Mouse (Mus musculus) forebrain, postnatal 0 days (tissue): ENCODE results near the gene Cnr2. TPM values are rescaled to one million over a fixed set of nuclear protein-coding genes. Genes with fewer than 3 reads are reported as not detected.
A peak's percentile ranks its signal among the peaks of the same experiment; 100 is the strongest.

Source experiments
- ATAC-seq: fragments of 200-750 bp; cut with Nextera tagmentation; 2 replicates; pipeline ENCODE4 v1.8.0; 2017; ENCODE audit warnings: mild to moderate bottlenecking, moderate library complexity
- DNase-seq: peaks from one replicate; pipeline ENCODE4 v3.0.0-alpha.2; 2015
- H3K27ac ChIP-seq: fragments of 300-500 bp; sonication (generic); 2 replicates; pipeline ENCODE4 v1.5.1; 2014; ENCODE audit warnings: low read depth, mild to moderate bottlenecking, antibody characterized with exemption, low read length, moderate library complexity, mixed read lengths
- H3K27me3 ChIP-seq: fragments of 300-500 bp; sonication (generic); 2 replicates; pipeline ENCODE4 v1.6.1; 2014; ENCODE audit warnings: mild to moderate bottlenecking, low read length, mixed read lengths; ENCODE audit not compliant: insufficient read depth
- H3K36me3 ChIP-seq: fragments of 300-500 bp; sonication (generic); 2 replicates; pipeline ENCODE4 v1.6.1; 2014; ENCODE audit warnings: mild to moderate bottlenecking, moderate library complexity; ENCODE audit not compliant: insufficient read depth
- H3K4me1 ChIP-seq: fragments of 300-500 bp; sonication (generic); 2 replicates; pipeline ENCODE4 v1.6.1; 2014; ENCODE audit warnings: antibody characterized with exemption; ENCODE audit not compliant: insufficient read depth
- H3K4me2 ChIP-seq: fragments of 300-500 bp; sonication (generic); 2 replicates; pipeline ENCODE4 v1.6.1; 2014; ENCODE audit warnings: low read depth, mild to moderate bottlenecking, moderate library complexity
- H3K4me3 ChIP-seq: fragments of 300-500 bp; sonication (generic); 2 replicates; pipeline ENCODE4 v1.5.1; 2014; ENCODE audit warnings: low read depth, low read length, mixed read lengths
- H3K9ac ChIP-seq: fragments of 300-500 bp; sonication (generic); 2 replicates; pipeline ENCODE4 v1.6.1; 2014; ENCODE audit warnings: mild to moderate bottlenecking
- H3K9me3 ChIP-seq: fragments of 300-500 bp; sonication (generic); 2 replicates; pipeline ENCODE4 v1.6.1; 2016; ENCODE audit warnings: low read length
- CTCF ChIP-seq: sonication (generic); IDR thresholded peaks from 2 replicates; pipeline ENCODE4 v1.5.1; 2016; ENCODE audit warnings: antibody characterized with exemption, control low read depth, low read depth
- WGBS: fragments of 180-500 bp; shearing (Covaris S2); extraction: QIAGEN DNeasy Blood & Tissue Kit; methylation state at CpG from one replicate; pipeline ENCODE4 v1.1.7; 2014; 5-methylcytosine and 5-hydroxymethylcytosine counted together
- polyA plus RNA-seq: library from polyadenylated mRNA; unstranded; fragments of >200 nt; fragmentation: Nextera tagmentation; extraction: Ambion mirVana; gene quantifications from 2 replicates; pipeline ENCODE4 v1.2.1, GENCODE M21; 2015
- total RNA-seq: library from RNA; depleted of rRNA; stranded (reverse); fragments of >200 nt; gene quantifications from 2 replicates; pipeline ENCODE4 v1.2.3, GENCODE M21; 2014

The Cnr2 gene
- total and polyA plus RNA-seq, 2 experiments from 2014 or later, result 0.17 to 0.24 TPM

- peak overlapping the region; percentile 89 for H3K27ac ChIP-seq
- 9% methylated on average over 15 of the region's 15 CpGs for WGBS
- peak overlapping the region; percentile 69 for H3K4me3 ChIP-seq
- peaks cover 6% of the 10 kb centered on the region; the same call in 1 of the 2 replicates for H3K4me1 ChIP-seq
- H3K9ac ChIP-seq, result peak overlapping the region; percentile 84
- TF ChIP-seq CTCF, result no peak
- no peaks in the 10 kb centered on the region for H3K9me3 ChIP-seq
- no peaks in the 10 kb centered on the region for H3K27me3 ChIP-seq
- peak; percentile 16 for ATAC-seq
- peak overlapping the region; percentile 92 for H3K4me2 ChIP-seq
- peaks cover 57% of the 10 kb centered on the region for H3K36me3 ChIP-seq
- no peak for DNase-seq
Observed at GRCm38 (mm10) chr4:135962946-135963345, 67.8 kb downstream of the Cnr2 start.

- DNase-seq (peak; percentile 97), ATAC-seq (peak; percentile 97)
- under 1% methylated on average over 56 of the region's 56 CpGs for WGBS
- no peak for TF ChIP-seq CTCF
- no peaks in the 10 kb centered on the region for H3K27me3 ChIP-seq
- no peaks in the 10 kb centered on the region for H3K9me3 ChIP-seq
- peak within 1 kb of the TSS; percentile 92 for H3K4me2 ChIP-seq
- peaks cover 57% of the 10 kb centered on the region for H3K36me3 ChIP-seq
- H3K27ac ChIP-seq, result peak within 1 kb of the TSS; percentile 89
- peaks cover 6% of the 10 kb centered on the region; the same call in 1 of the 2 replicates for H3K4me1 ChIP-seq
- peak within 1 kb of the TSS; percentile 84 for H3K9ac ChIP-seq
- peak within 1 kb of the TSS; percentile 69 for H3K4me3 ChIP-seq
Observed at GRCm38 (mm10) chr4:135963457-135964193, 68.4 kb downstream of the Cnr2 start, which contains the start of gene Gale. Gene Gale, plus strand, starts transcription at chr4:135963727.

- H3K36me3 ChIP-seq, result peaks cover 57% of the 10 kb centered on the region
- H3K4me1 ChIP-seq, result peaks cover 6% of the 10 kb centered on the region; the same call in 1 of the 2 replicates
- no peak for ATAC-seq
- DNase-seq, result peak; percentile 34
- H3K9ac ChIP-seq, result peak overlapping the region; percentile 84
- H3K4me2 ChIP-seq, result peak overlapping the region; percentile 92
- no peak overlapping the region; the same call in 1 of the 2 replicates for H3K27ac ChIP-seq
- TF ChIP-seq CTCF, result no peak
- no peaks in the 10 kb centered on the region for H3K27me3 ChIP-seq
- no peaks in the 10 kb centered on the region for H3K9me3 ChIP-seq
- 3% methylated on average over 12 of the region's 12 CpGs for WGBS
- H3K4me3 ChIP-seq, result peak overlapping the region; percentile 69
Observed at GRCm38 (mm10) chr4:135964426-135964825, 69.2 kb downstream of the Cnr2 start.

- ATAC-seq, result no peak
- Histone ChIP-seq H3K4me2 (no peak overlapping the region), H3K9me3 (no peaks in the 10 kb centered on the region), H3K27me3 (no peaks in the 10 kb centered on the region), H3K9ac (no peak overlapping the region), H3K36me3 (peaks cover 57% of the 10 kb centered on the region), H3K4me1 (peaks cover 6% of the 10 kb centered on the region; the same call in 1 of the 2 replicates), H3K4me3 (no peak overlapping the region), H3K27ac (no peak overlapping the region)
- DNase-seq, result no peak
- TF ChIP-seq CTCF, result no peak
- WGBS, result 84% methylated on average over 9 of the region's 9 CpGs
Observed at GRCm38 (mm10) chr4:135965113-135965512, 69.9 kb downstream of the Cnr2 start.

GRCm38 (mm10) chr4:135966283-135966682, 71.1 kb downstream of the Cnr2 start:
- Histone ChIP-seq H3K36me3 (peaks cover 56% of the 10 kb centered on the region), H3K9ac (no peak overlapping the region), H3K27me3 (no peaks in the 10 kb centered on the region), H3K27ac (no peak overlapping the region), H3K4me1 (peaks cover 11% of the 10 kb centered on the region; the same call in 1 of the 2 replicates), H3K4me3 (no peak overlapping the region), H3K4me2 (no peak overlapping the region), H3K9me3 (no peaks in the 10 kb centered on the region)
- WGBS, result 92% methylated on average over 16 of the region's 16 CpGs
- no peak for TF ChIP-seq CTCF
- ATAC-seq (no peak), DNase-seq (no peak)

GRCm38 (mm10) chr4:135967086-135967760, 72.0 kb downstream of the Cnr2 start:
- H3K27me3 ChIP-seq, result no peaks in the 10 kb centered on the region
- no peak overlapping the region for H3K9ac ChIP-seq
- DNase-seq (no peak), ATAC-seq (no peak)
- H3K27ac ChIP-seq, result no peak overlapping the region
- WGBS, result 90% methylated on average over 18 of the region's 18 CpGs
- peaks cover 48% of the 10 kb centered on the region for H3K36me3 ChIP-seq
- H3K9me3 ChIP-seq, result no peaks in the 10 kb centered on the region
- no peak overlapping the region for H3K4me3 ChIP-seq
- TF ChIP-seq CTCF, result no peak
- H3K4me1 ChIP-seq, result peaks cover 15% of the 10 kb centered on the region; the same call in 1 of the 2 replicates
- H3K4me2 ChIP-seq, result no peak overlapping the region

GRCm38 (mm10) chr4:135968271-135968869, 73.2 kb downstream of the Cnr2 start:
- H3K36me3 ChIP-seq, result peaks cover 47% of the 10 kb centered on the region
- H3K9ac ChIP-seq, result no peak overlapping the region
- no peak for TF ChIP-seq CTCF
- H3K27me3 ChIP-seq, result no peaks in the 10 kb centered on the region
- no peak overlapping the region for H3K27ac ChIP-seq
- H3K4me1 ChIP-seq, result peaks cover 15% of the 10 kb centered on the region; the same call in 1 of the 2 replicates
- no peak overlapping the region for H3K4me2 ChIP-seq
- H3K9me3 ChIP-seq, result no peaks in the 10 kb centered on the region
- no peak for DNase-seq
- no peak for ATAC-seq
- H3K4me3 ChIP-seq, result no peak overlapping the region
- 81% methylated on average over 19 of the region's 19 CpGs for WGBS
